Mouse (Mus musculus): ENCODE data around the gene 1700031F05Rik. TPM values are rescaled to one million over a fixed set of nuclear protein-coding genes. Genes with fewer than 3 reads are reported as not detected.
"Not testable (repeated sequence)": the region's sequence is repeated elsewhere in the genome, so short reads cannot be mapped to it uniquely, and the experiment has no call there.

1700031F05Rik gene
- total RNA-seq (2015; ENCODE audit: low replicate concordance) (not detected in 2 replicates), total RNA-seq (2017; ENCODE audit: low replicate concordance) (not detected in 2 replicates)

DNA sequence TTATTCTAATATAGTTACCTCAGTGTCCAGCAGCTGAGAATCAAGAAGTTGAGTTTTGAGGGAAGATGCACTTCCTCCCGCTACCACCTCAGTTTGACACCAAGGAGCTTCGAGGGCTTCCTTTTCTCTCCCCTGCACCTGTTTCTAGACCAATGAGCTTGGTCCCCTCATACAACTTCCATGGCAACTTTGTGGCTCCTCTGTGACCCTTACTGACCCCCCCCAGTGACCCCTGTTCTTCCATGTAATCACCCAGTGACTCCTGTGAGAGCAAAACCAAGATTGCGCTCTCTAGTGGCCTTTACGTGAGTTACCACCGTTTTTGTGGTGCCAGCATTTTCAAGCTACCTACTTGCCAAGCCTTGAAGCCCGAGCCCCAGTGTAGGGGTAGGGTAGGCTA is at the start of gene 1700031F05Rik:
TSS of gene 1700031F05Rik (minus strand) at position 101 of the 400 bp plus-strand sequence.
- no peak for ATAC-seq (replicated peaks; ENCODE audit: low FRiP score, poor library complexity, severe bottlenecking)

DNA sequence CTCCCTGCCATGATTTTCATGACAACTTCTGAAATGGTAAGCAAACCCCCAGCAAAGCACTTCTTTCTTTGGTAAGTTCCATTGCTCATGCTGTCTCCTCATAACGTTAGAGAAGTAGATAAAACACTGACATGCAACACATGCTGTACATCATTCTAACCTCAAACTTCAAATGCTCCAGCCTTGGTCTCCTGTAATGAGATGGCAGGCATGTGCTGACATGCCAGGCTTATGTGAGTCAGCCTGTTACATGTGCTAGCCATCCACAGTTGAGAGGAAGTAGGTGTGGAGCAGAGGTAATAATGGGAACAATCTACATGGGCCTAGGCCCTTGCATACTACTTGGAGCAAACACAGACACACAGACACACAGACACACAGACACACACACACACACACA is 47.1 kb upstream of the 1700031F05Rik start:
- ATAC-seq (replicated peaks; ENCODE audit: low FRiP score, poor library complexity, severe bottlenecking) = not testable (repeated sequence)

DNA sequence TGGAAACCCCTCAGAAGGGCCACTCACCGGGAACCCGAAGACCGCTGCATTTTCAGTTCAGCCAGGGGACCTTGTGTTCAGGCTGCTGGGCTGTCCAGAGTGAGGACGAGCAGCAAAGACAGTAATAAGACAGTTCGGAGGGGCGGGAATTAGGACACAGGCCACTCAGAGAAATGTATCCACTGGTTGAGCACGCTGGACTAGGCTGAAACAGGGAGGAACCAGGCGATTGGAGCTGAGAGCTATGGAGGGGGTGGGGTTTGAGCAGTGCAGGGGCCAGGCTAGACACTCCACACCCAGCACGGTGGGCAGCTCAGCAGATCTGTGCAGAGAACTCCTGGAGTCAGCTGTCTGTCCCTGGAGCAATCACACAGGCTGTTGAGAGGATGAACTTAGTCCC is 40.8 kb upstream of the 1700031F05Rik start, which contains the start of the genes Dmrtc1a and 1700011M02Rik:
TSS of gene Dmrtc1a (minus strand) at position 101 of the 400 bp plus-strand sequence.
TSS of gene 1700011M02Rik (plus strand) at position 319 of the 400 bp plus-strand sequence.
- not testable (repeated sequence) for ATAC-seq (replicated peaks; ENCODE audit: low FRiP score, poor library complexity, severe bottlenecking)

DNA sequence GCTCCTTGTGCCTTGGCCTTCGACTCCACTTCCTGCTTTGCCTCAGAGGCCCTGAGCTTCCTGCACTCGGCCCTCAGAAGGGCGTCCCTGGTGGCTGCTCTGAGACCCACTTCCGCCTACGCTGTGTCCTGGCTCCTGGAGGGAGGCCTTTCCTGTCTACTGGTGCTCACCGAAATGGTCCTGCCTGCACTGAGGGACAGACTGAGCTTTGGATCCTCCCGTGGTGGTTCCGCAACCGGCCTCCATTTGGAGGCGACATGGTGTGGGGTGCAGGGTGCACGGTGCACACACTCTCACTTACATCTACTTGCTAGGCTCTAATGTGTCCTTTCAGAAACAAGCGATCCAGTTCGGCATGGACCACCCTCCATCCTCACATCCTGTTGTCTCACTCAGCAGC is 13.3 kb downstream of the 1700031F05Rik start, which contains the start of gene Dmrtc1c2:
TSS of gene Dmrtc1c2 (minus strand) at position 101 of the 400 bp plus-strand sequence.
- ATAC-seq (replicated peaks; ENCODE audit: low FRiP score, poor library complexity, severe bottlenecking) = not testable (repeated sequence)

DNA sequence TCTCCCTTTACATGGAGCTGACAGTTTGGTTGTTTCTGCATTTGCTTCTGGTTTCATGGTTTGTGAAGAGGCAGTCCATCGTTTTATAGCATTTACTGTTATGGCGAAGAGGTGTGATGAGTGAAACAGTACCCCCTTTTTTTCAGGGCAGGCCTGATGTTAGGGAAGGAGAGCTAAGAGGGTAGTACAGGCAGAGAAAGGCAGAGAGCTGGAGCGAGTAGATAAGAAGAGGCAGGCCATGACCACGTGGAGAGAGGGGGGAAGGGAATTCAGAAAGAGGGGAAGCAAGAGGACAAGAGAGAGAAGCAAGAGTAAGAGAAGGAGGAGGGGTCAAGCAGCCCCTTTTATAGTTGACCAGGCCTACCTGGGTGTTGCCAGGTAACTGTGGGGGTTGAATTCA is 55.5 kb downstream of the 1700031F05Rik start:
- ATAC-seq (replicated peaks; ENCODE audit: low FRiP score, poor library complexity, severe bottlenecking) = no peak

Other genes starting within 250 kb of the 1700031F05Rik start
- 1.4 and 1.7 TPM in 2 replicates for gene Phka1, start 223.7 kb downstream of the 1700031F05Rik start, total RNA-seq (2015; ENCODE audit: low replicate concordance)
- gene Phka1, start 223.7 kb downstream of the 1700031F05Rik start, total RNA-seq (2017; ENCODE audit: low replicate concordance) = 0.53 and 1.9 TPM in 2 replicates
- gene Gm3880, start 181.0 kb downstream of the 1700031F05Rik start, total RNA-seq (2015; ENCODE audit: low replicate concordance) = not detected in 2 replicates
- gene Gm3880, start 181.0 kb downstream of the 1700031F05Rik start, total RNA-seq (2017; ENCODE audit: low replicate concordance) = not detected in 2 replicates
- gene Gm9112, start 160.3 kb downstream of the 1700031F05Rik start, total RNA-seq (2015; ENCODE audit: low replicate concordance) = not detected in 2 replicates
- not detected in 2 replicates for gene Gm9112, start 160.3 kb downstream of the 1700031F05Rik start, total RNA-seq (2017; ENCODE audit: low replicate concordance)
- not detected in 2 replicates for gene Dmrtc1b, start 160.1 kb downstream of the 1700031F05Rik start, total RNA-seq (2015; ENCODE audit: low replicate concordance)
- gene Dmrtc1b, start 160.1 kb downstream of the 1700031F05Rik start, total RNA-seq (2017; ENCODE audit: low replicate concordance) = not detected in 2 replicates
- gene Dmrtc1c1, start 65.0 kb downstream of the 1700031F05Rik start, total RNA-seq (2015; ENCODE audit: low replicate concordance) = not detected in 2 replicates
- not detected in 2 replicates for gene Dmrtc1c1, start 65.0 kb downstream of the 1700031F05Rik start, total RNA-seq (2017; ENCODE audit: low replicate concordance)
- not detected in 2 replicates for gene Dmrtc1c2, start 13.4 kb downstream of the 1700031F05Rik start, total RNA-seq (2015; ENCODE audit: low replicate concordance)
- gene Dmrtc1c2, start 13.4 kb downstream of the 1700031F05Rik start, total RNA-seq (2017; ENCODE audit: low replicate concordance) = not detected in 2 replicates
- not detected in 2 replicates for gene Dmrtc1a, start 40.7 kb upstream of the 1700031F05Rik start, total RNA-seq (2015; ENCODE audit: low replicate concordance)
- gene Dmrtc1a, start 40.7 kb upstream of the 1700031F05Rik start, total RNA-seq (2017; ENCODE audit: low replicate concordance) = not detected in 2 replicates
- gene 1700011M02Rik, start 40.9 kb upstream of the 1700031F05Rik start, total RNA-seq (2015; ENCODE audit: low replicate concordance) = not detected in 2 replicates
- not detected in 2 replicates for gene 1700011M02Rik, start 40.9 kb upstream of the 1700031F05Rik start, total RNA-seq (2017; ENCODE audit: low replicate concordance)
- not detected in 2 replicates for gene 1700018G05Rik, start 60.4 kb upstream of the 1700031F05Rik start, total RNA-seq (2015; ENCODE audit: low replicate concordance)
- gene 1700018G05Rik, start 60.4 kb upstream of the 1700031F05Rik start, total RNA-seq (2017; ENCODE audit: low replicate concordance) = not detected in 2 replicates